18 mouse cellular contexts compared by ENCODE assay signal in the genomic region with DNA sequence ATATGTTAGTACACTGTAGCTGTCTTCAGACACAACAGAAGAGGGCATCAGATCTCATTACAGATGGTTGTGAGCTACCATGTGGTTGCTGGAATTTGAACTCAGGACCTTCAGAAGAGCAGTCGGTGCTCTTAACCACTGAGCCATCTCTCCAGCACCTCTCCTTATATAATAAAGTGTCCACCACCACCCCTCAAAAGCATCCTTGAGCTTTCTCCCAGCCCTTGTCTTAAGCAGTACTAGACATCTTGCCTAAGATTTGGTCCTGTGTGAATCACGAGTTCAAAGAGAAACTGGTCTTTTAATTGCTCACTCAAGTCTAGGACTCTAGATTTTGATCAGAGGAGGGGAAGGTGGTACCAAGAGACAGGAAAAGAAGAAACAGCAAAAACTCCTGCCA. TPM values are rescaled to one million over a fixed set of nuclear protein-coding genes. Genes with fewer than 3 reads are reported as not detected.
"Had no signal": no experiment of that assay in that cellular context is flagged by ENCODE, and none has a peak within 500 bp of the region (broad histone marks: within the 10 kb centered on the region; RNA-seq: fewer than 3 reads in every experiment).

No protein-coding gene starts in this region.

RNA-seq across cellular contexts. Expression of a gene that starts 1.0 kb away (rescaled TPM):
- polyA plus RNA-seq: midbrain, embryonic 11.5 days; neural tube, embryonic 11.5 days had no signal

RNA-seq across cellular contexts. Expression of a gene that starts 43.4 kb away (rescaled TPM):
- total RNA-seq: layer of hippocampus, postnatal 10 days; left cerebral cortex, postnatal 10 days; left cerebral cortex, postnatal 36 days; megakaryocyte-erythroid progenitor cell, adult 5-6 weeks; midbrain, postnatal 0 days had no signal
- polyA plus RNA-seq: neural tube, embryonic 14.5 days; testis, adult 2 months had no signal

RNA-seq across cellular contexts. Expression of a gene that starts 48.0 kb away (rescaled TPM):
- total RNA-seq: layer of hippocampus, adult 8-10 months; layer of hippocampus, postnatal 10 days; layer of hippocampus, postnatal 36 days; left cerebral cortex, adult 2 months; left cerebral cortex, postnatal 10 days; left cerebral cortex, postnatal 36 days; midbrain, postnatal 0 days had no signal
- polyA plus RNA-seq: intestine, embryonic 16.5 days; kidney, embryonic 14.5 days; kidney, postnatal 0 days; limb, embryonic 11.5 days; lung, embryonic 16.5 days; midbrain, embryonic 11.5 days; midbrain, embryonic 14.5 days; midbrain, postnatal 0 days; neural tube, embryonic 11.5 days; neural tube, embryonic 14.5 days had no signal
